Mouse (Mus musculus) olfactory bulb, adult 2 months (tissue): Measurements from ENCODE around the gene Rap1gap2.

ENCODE experiments used
- CTCF ChIP-seq: fragments of 200-500 bp; IDR thresholded peaks from 2 replicates; pipeline ENCODE4 v1.5.1; 2012; ENCODE audit warnings: low read depth, mild to moderate bottlenecking, low read length, moderate library complexity; ENCODE audit not compliant: insufficient read depth
- POLR2A ChIP-seq: fragments of 200-500 bp; IDR thresholded peaks from 2 replicates; pipeline ENCODE4 v1.6.1; 2012; ENCODE audit warnings: mild to moderate bottlenecking, low read depth, low read length, moderate library complexity; ENCODE audit not compliant: insufficient read depth

DNA sequence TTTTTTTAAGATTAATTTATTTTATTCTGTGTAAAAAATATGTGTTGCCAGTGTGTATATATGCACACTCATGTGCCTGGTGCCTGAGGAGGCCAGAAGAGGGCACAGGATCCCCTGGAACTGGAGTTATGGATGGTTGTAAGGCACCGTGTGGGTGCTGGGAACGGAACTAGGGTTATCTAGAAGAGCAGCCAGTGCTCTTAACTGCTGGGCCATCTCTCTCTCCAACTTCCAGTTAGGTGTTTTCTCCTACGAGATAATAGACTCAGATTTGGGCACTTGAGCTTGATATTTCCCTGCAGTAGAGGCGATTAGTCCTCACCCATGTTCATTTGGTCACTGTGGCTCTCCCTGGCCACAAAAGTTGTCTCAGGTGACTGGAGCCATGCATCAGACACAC, 49.3 kb downstream of the Rap1gap2 start:
- no peak for TF ChIP-seq POLR2A
- no peak for TF ChIP-seq CTCF
